Mouse (Mus musculus) heart, embryonic 11.5 days (tissue): ENCODE data around the gene Chst8. TPM values are rescaled to one million over a fixed set of nuclear protein-coding genes. Genes with fewer than 3 reads are reported as not detected.

ENCODE experiments used
- ATAC-seq: fragments of 200-750 bp; cut with Nextera tagmentation; replicated peaks from 2 replicates; pipeline ENCODE4 v1.8.0; 2017; ENCODE audit warnings: moderate library complexity; ENCODE audit not compliant: insufficient number of reproducible peaks, low FRiP score, low TSS enrichment
- H3K27ac ChIP-seq: fragments of 300-500 bp; sonication (generic); 2 replicates; pipeline ENCODE4 v1.5.1; 2014; ENCODE audit warnings: mild to moderate bottlenecking, low read depth, low read length
- H3K27me3 ChIP-seq: fragments of 300-500 bp; sonication (generic); 2 replicates; pipeline ENCODE4 v1.6.1; 2014; ENCODE audit warnings: mild to moderate bottlenecking, low read length, mixed read lengths; ENCODE audit not compliant: control insufficient read depth, insufficient read depth
- H3K36me3 ChIP-seq: fragments of 300-500 bp; sonication (generic); 2 replicates; pipeline ENCODE4 v1.6.1; 2014; ENCODE audit warnings: mild to moderate bottlenecking, low read length, moderate library complexity, mixed read lengths; ENCODE audit not compliant: control insufficient read depth, insufficient read depth
- H3K4me1 ChIP-seq: fragments of 300-500 bp; sonication (generic); 2 replicates; pipeline ENCODE4 v1.6.1; 2014; ENCODE audit warnings: low read length; ENCODE audit not compliant: control insufficient read depth, insufficient read depth
- H3K4me2 ChIP-seq: fragments of 300-500 bp; sonication (generic); 2 replicates; pipeline ENCODE4 v1.6.1; 2014; ENCODE audit warnings: mild to moderate bottlenecking, moderate library complexity
- H3K4me3 ChIP-seq: fragments of 300-500 bp; sonication (generic); 2 replicates; pipeline ENCODE4 v1.5.1; 2014; ENCODE audit warnings: low read depth, low read length
- H3K9ac ChIP-seq: fragments of 300-500 bp; sonication (generic); 2 replicates; pipeline ENCODE4 v1.6.1; 2014; ENCODE audit warnings: mild to moderate bottlenecking, low read depth, low read length, moderate library complexity
- H3K9me3 ChIP-seq: fragments of 300-500 bp; sonication (generic); replicated peaks from 2 replicates; pipeline ENCODE4 v1.6.1; 2016; ENCODE audit warnings: low read length; ENCODE audit not compliant: control insufficient read depth
- WGBS: fragments of 180-500 bp; shearing (Covaris S2); extraction: QIAGEN DNeasy Blood & Tissue Kit; methylation state at CpG from one replicate; pipeline ENCODE4 v1.1.7; 2014; ENCODE audit not compliant: insufficient replicate concordance; 5-methylcytosine and 5-hydroxymethylcytosine counted together
- polyA plus RNA-seq: library from polyadenylated mRNA; unstranded; fragments of >200 nt; fragmentation: Nextera tagmentation; extraction: Ambion mirVana; gene quantifications from 2 replicates; pipeline ENCODE4 v1.2.1, GENCODE M21; 2014

Gene Chst8
- polyA plus RNA-seq, 1 experiment from 2014 or later = 1.6 TPM

DNA sequence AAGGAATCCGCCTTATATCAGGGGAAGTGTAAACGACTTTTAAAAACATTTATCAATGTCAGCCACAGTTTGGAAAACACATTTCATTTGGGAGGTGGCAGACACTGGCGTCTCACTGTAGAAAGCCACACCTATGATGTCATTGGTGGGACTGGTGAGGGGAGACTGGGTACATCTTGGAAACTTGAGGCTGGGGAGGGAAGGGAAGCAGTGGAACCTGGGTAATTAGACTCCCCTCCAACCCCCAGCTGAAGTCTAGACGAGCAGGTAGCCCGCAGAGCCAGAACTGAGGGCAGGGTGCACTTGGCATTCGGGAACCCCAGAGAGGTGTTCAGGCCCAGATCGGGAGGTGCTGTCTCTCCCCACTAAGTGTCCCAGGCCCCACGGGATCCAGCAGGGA is 90.4 kb downstream of the Chst8 start:
- H3K4me1 ChIP-seq = peaks cover 26% of the 10 kb centered on the region
- 14% methylated on average over 8 of the region's 8 CpGs for WGBS
- H3K27ac ChIP-seq = peak overlapping the region; percentile 75
- no peak overlapping the region; the same call in none of the 2 replicates for H3K4me2 ChIP-seq
- peak; percentile 3; the same call in 1 of the 2 replicates for ATAC-seq
- H3K4me3 ChIP-seq = no peak overlapping the region
- H3K27me3 ChIP-seq = peaks cover under 1% of the 10 kb centered on the region; the same call in 1 of the 2 replicates
- no peaks in the 10 kb centered on the region for H3K9me3 ChIP-seq
- no peak overlapping the region for H3K9ac ChIP-seq
- H3K36me3 ChIP-seq = no peaks in the 10 kb centered on the region

GRCm38 (mm10) chr7:34721650-34722048 is 90.9 kb downstream of the Chst8 start:
- no peak overlapping the region for H3K9ac ChIP-seq
- ATAC-seq = peak; percentile 67
- H3K4me1 ChIP-seq = peaks cover 29% of the 10 kb centered on the region
- peak overlapping the region; percentile 75 for H3K27ac ChIP-seq
- WGBS = 5% methylated on average over 5 of the region's 5 CpGs
- H3K4me2 ChIP-seq = no peak overlapping the region; the same call in 1 of the 2 replicates
- H3K4me3 ChIP-seq = no peak overlapping the region
- H3K9me3 ChIP-seq = no peaks in the 10 kb centered on the region
- peaks cover 5% of the 10 kb centered on the region; the same call in 1 of the 2 replicates for H3K27me3 ChIP-seq
- H3K36me3 ChIP-seq = no peaks in the 10 kb centered on the region

DNA sequence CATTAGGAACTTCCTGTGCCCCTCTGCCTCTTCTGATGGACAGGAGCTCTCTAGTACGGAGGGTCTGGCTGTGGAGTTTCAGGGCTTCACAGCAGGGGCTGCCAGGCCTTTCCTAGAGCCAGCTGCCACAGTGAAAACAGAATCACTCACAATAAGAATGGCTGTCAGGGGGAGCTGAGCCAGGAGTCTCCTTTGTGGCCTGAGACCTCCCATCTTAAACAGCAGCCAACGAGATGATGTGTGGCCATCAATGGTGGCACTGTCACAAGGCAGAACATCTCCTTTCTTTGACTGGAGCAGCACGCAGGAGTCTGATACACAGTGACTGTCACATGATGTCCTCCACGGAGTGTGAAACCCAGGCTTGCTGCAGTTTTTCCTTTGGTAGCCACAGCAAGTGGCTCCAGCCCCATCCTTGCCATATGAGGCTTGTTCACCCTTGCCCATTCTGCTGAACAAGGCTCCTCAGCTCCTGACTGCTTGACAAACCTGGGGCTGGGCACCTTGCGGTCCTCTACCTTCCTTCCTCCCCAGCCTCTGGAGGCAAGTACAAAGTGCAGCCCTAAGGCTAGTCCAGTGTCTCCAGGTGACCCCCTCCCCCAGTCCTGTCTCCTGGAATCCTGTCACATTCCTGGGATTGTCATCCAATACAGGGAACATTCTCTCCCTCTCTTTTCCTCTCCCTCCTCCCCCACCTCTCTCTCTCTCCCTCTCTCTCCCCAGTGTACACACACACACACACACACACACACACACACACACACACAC is 91.4 kb downstream of the Chst8 start:
- Histone ChIP-seq H3K27me3 (peaks cover 5% of the 10 kb centered on the region; the same call in 1 of the 2 replicates), H3K4me2 (no peak overlapping the region), H3K4me3 (no peak overlapping the region), H3K27ac (peak overlapping the region; percentile 75; the same call in 1 of the 2 replicates), H3K36me3 (no peaks in the 10 kb centered on the region), H3K9ac (0 out of 2 replicates have a peak overlapping the region, but pooled peaks have one; percentile 8), H3K4me1 (peaks cover 29% of the 10 kb centered on the region), H3K9me3 (no peaks in the 10 kb centered on the region)
- 42% methylated on average over 5 of the region's 5 CpGs for WGBS
- no peak for ATAC-seq

- Histone ChIP-seq H3K4me1 (peaks cover 29% of the 10 kb centered on the region), H3K36me3 (no peaks in the 10 kb centered on the region), H3K9me3 (no peaks in the 10 kb centered on the region), H3K27ac (no peak overlapping the region), H3K27me3 (peaks cover 5% of the 10 kb centered on the region), H3K4me2 (no peak overlapping the region), H3K4me3 (no peak overlapping the region), H3K9ac (no peak overlapping the region)
- no peak for ATAC-seq
- 39% methylated on average over 5 of the region's 5 CpGs for WGBS
Measured at GRCm38 (mm10) chr7:34719599-34719998, 92.9 kb downstream of the Chst8 start.

DNA sequence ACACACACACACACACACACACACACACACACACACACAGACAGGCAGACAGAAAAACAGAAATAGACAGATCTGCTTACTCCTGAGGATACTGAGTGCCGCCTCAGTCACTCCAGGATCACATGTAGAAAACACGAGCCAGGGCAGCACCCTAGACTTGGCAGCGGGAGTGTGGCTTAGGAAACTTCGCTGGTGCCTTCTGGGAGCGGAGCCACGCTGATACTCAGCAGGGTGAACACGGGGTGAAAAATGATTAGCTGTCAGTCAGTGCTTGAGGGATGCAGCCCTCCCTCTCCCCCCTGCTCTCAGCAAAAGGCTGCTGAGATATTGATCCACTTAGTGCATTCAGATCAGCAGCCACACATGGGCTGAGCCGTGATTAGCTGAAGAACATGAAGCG is 93.9 kb downstream of the Chst8 start:
- peaks cover 29% of the 10 kb centered on the region for H3K4me1 ChIP-seq
- ATAC-seq = no peak
- no peak overlapping the region for H3K4me2 ChIP-seq
- no peak overlapping the region for H3K9ac ChIP-seq
- no peak overlapping the region for H3K27ac ChIP-seq
- H3K27me3 ChIP-seq = peaks cover 5% of the 10 kb centered on the region
- H3K4me3 ChIP-seq = no peak overlapping the region
- no peaks in the 10 kb centered on the region for H3K9me3 ChIP-seq
- WGBS = 44% methylated on average over 9 of the region's 9 CpGs
- no peaks in the 10 kb centered on the region for H3K36me3 ChIP-seq

- H3K36me3 ChIP-seq = no peaks in the 10 kb centered on the region
- 7% methylated on average over 11 of the region's 11 CpGs for WGBS
- H3K9ac ChIP-seq = no peak overlapping the region
- no peak overlapping the region for H3K4me2 ChIP-seq
- H3K9me3 ChIP-seq = no peaks in the 10 kb centered on the region
- no peak overlapping the region for H3K4me3 ChIP-seq
- H3K27me3 ChIP-seq = peaks cover 5% of the 10 kb centered on the region
- H3K4me1 ChIP-seq = peaks cover 22% of the 10 kb centered on the region
- no peak for ATAC-seq
- no peak overlapping the region for H3K27ac ChIP-seq
Measured at GRCm38 (mm10) chr7:34717161-34717810, 95.2 kb downstream of the Chst8 start.

GRCm38 (mm10) chr7:34714848-34715460 is 97.6 kb downstream of the Chst8 start:
- peaks cover 5% of the 10 kb centered on the region for H3K27me3 ChIP-seq
- H3K9me3 ChIP-seq = no peaks in the 10 kb centered on the region
- no peaks in the 10 kb centered on the region for H3K36me3 ChIP-seq
- H3K4me3 ChIP-seq = no peak overlapping the region
- H3K27ac ChIP-seq = no peak overlapping the region
- no peak overlapping the region for H3K9ac ChIP-seq
- H3K4me2 ChIP-seq = no peak overlapping the region
- no peak for ATAC-seq
- H3K4me1 ChIP-seq = peaks cover 6% of the 10 kb centered on the region
- WGBS = 48% methylated on average over 11 of the region's 11 CpGs

DNA sequence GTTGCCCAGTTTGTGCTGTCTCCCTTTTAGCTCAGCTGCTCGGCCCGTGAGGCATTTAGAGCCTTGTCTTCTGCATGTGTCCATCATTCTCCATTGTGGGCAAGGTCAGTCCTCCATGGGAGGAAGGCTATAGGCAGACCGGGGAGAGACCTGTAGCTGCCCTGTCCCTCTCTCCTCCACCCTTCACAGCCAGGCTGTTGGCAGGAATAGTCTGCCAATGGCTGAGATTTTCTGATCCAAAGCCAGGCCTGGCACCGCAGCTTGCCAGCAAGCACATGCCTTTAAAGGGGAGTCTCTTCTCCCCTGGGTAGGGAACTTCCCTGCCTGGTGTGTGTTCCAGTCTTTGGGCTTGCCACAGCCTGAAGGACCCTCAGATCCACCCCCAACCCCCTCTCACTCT is 103.4 kb downstream of the Chst8 start:
- no peak overlapping the region for H3K4me2 ChIP-seq
- no peaks in the 10 kb centered on the region for H3K36me3 ChIP-seq
- 84% methylated on average over 4 of the region's 4 CpGs for WGBS
- ATAC-seq = no peak
- no peaks in the 10 kb centered on the region for H3K4me1 ChIP-seq
- 0 out of 2 replicates have a peak, but pooled peaks cover 2% of the 10 kb centered on the region for H3K9me3 ChIP-seq
- no peaks in the 10 kb centered on the region for H3K27me3 ChIP-seq
- no peak overlapping the region for H3K4me3 ChIP-seq
- H3K27ac ChIP-seq = no peak overlapping the region
- no peak overlapping the region for H3K9ac ChIP-seq
